Mouse (Mus musculus): ENCODE data around the gene Gm7903. TPM values are rescaled to one million over a fixed set of nuclear protein-coding genes. Genes with fewer than 3 reads are reported as not detected.
"Not testable (repeated sequence)": the region's sequence is repeated elsewhere in the genome, so short reads cannot be mapped to it uniquely, and the experiment has no call there.

The Gm7903 gene
- not detected in 3 replicates for total RNA-seq (2017)

DNA sequence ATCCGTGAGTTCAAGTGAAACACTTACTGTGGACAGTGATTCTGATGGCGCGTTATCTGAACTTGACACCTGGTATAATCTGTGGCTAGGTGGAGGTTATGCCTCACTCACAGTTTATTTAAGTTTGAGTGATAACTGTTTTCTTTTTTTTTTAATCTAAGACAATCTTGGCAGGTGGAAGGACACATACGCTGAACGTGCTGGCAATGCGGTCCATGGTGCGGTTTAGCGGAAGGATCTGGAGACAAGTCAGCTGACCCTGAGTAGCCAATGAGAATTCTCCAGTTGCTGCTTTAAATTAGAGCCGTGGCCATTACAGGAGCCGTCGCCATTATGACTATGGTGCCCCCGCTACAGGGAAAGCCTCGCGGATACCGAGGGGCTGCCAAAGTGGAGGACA lies at the start of gene Gm7903:
Gm7903 (plus strand) TSS at position 301 of the 400 bp plus-strand sequence.
- not testable (repeated sequence) for ATAC-seq (replicated peaks; ENCODE audit: insufficient number of reproducible peaks, low FRiP score, low TSS enrichment, poor library complexity, severe bottlenecking)

DNA sequence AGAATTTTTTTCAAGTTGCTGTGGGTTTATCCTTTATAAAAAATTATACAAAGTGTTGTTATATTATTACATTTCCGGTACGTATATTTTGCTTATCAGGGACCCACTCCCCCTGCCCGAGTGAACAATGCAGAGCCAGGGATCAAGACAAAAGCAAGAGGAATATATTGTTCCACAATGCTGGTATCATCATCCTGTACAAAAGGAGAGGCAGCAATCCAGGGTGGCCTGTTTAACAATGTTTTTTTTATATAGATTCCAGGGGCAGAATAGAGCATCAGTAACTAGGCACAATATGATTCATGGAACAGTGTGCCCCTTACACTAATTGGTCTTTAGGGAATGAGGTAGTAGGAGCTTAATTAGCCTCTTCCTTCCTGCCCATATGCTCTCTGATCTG lies 30.1 kb upstream of the Gm7903 start:
- not testable (repeated sequence) for ATAC-seq (replicated peaks; ENCODE audit: insufficient number of reproducible peaks, low FRiP score, low TSS enrichment, poor library complexity, severe bottlenecking)

DNA sequence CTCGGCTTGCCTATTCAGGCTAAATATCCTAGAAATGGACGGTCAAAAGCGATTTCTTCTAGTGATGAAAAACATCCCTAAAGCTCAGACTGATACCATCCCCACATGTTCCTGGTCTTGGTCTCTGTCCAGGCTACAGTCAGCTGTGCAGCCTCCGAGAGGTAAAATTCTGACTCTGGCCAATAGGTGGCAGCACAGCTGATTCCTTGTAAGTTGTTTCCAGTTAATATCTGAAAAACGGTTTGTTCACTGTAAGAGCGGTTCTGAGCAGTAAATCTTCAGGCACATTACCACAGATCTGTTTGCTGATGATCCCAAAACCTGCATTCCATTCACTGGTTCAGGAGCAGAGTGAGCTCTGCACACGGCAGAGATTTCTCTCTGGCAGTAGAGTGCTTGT lies 12.4 kb upstream of the Gm7903 start:
- not testable (repeated sequence) for ATAC-seq (replicated peaks; ENCODE audit: insufficient number of reproducible peaks, low FRiP score, low TSS enrichment, poor library complexity, severe bottlenecking)

DNA sequence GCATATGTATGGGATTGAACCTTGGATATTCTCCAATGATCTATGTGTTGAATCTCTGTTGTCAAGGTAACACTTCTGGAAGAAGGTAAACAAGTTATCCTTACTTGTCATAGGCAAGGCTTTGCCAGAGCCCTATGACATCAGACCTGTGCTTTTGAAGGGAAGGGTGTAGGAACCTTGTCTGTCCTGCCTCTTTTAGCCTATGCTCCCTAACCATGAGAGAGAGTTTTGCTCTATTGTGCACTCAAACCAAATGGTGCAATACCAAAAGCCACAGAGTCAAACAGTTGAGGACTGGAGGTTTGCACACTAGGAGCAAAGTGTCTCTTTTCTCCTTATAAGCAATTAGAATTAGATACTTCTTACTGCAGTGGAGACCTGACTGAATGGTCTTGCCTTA lies 11.8 kb upstream of the Gm7903 start:
- ATAC-seq (replicated peaks; ENCODE audit: insufficient number of reproducible peaks, low FRiP score, low TSS enrichment, poor library complexity, severe bottlenecking): not testable (repeated sequence)

DNA sequence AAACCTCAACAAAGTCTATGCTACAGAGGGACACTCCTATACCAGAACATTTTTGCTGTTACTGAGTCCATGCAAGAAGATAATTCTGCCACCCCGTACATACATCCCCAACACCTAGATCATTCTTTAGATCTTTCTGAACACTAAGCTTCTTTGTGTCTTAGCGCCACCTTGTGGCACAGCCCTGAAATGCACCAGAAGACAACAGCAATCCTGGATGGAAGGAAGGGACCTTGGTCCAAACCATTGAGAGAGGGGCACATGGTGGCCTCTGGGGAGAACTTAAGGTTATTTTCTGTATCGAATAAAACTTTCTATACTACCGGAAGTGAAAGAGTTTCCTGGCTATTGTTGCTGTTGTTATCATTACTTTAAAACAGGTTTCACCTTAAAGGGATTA lies 11.2 kb upstream of the Gm7903 start:
- not testable (repeated sequence) for ATAC-seq (replicated peaks; ENCODE audit: insufficient number of reproducible peaks, low FRiP score, low TSS enrichment, poor library complexity, severe bottlenecking)

DNA sequence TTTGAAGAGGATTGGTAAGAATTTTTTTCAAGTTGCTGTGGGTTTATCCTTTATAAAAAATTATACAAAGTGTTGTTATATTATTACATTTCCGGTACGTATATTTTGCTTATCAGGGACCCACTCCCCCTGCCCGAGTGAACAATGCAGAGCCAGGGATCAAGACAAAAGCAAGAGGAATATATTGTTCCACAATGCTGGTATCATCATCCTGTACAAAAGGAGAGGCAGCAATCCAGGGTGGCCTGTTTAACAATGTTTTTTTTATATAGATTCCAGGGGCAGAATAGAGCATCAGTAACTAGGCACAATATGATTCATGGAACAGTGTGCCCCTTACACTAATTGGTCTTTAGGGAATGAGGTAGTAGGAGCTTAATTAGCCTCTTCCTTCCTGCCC lies 30.5 kb downstream of the Gm7903 start:
- ATAC-seq (replicated peaks; ENCODE audit: insufficient number of reproducible peaks, low FRiP score, low TSS enrichment, poor library complexity, severe bottlenecking): not testable (repeated sequence)

DNA sequence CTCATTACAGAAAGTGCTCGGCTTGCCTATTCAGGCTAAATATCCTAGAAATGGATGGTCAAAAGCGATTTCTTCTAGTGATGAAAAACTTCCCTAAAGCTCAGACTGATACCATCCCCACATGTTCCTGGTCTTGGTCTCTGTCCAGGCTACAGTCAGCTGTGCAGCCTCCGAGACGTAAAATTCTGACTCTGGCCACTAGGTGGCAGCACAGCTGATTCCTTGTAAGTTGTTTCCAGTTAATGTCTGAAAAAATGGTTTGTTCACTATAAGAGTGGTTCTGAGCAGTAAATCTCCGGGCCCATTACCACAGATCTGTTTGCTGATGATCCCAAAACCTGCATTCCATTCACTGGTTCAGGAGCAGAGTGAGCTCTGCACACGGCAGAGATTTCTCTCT lies 48.3 kb downstream of the Gm7903 start:
- ATAC-seq (replicated peaks; ENCODE audit: insufficient number of reproducible peaks, low FRiP score, low TSS enrichment, poor library complexity, severe bottlenecking): not testable (repeated sequence)

DNA sequence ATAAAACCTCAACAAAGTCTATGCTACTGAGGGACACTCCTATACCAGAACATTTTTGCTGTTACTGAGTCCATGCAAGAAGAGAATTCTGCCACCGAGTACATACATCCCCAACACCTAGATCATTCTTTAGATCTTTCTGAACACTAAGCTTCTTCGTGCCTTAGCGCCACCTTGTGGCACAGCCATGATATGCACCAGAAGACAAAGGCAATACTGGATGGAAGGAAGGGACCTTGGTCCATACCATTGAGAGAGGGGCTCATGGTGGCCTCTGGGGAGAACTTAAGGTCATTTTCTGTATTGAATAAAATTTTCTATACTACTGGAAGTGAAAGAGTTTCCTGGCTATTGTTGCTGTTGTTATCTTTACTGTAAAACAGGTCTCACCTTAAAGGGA lies 49.5 kb downstream of the Gm7903 start:
- ATAC-seq (replicated peaks; ENCODE audit: insufficient number of reproducible peaks, low FRiP score, low TSS enrichment, poor library complexity, severe bottlenecking): not testable (repeated sequence)

Other genes starting within 250 kb of the Gm7903 start
- not detected in 3 replicates for gene Tceal6, start 223.1 kb upstream of the Gm7903 start, total RNA-seq (2017)
- not detected in 3 replicates for gene Pramel3, start 131.5 kb upstream of the Gm7903 start, total RNA-seq (2017)
- gene Gm5128, start 60.6 kb upstream of the Gm7903 start, total RNA-seq (2017): not detected in 3 replicates
- not detected in 3 replicates for gene AV320801, start 60.8 kb downstream of the Gm7903 start, total RNA-seq (2017)
- not detected in 3 replicates for gene Nxf7, start 164.9 kb downstream of the Gm7903 start, total RNA-seq (2017)
- gene Prame, start 193.9 kb downstream of the Gm7903 start, total RNA-seq (2017): not detected in 3 replicates